Mouse (Mus musculus) c-Kit-positive CD71-positive TER-119-positive erythroid progenitor cells, embryonic 14.5 days (primary cell): ENCODE data around the gene Naa11.

ENCODE experiments used
- DNase-seq: peaks from one replicate; pipeline ENCODE4 v3.0.0-alpha.2; 2013; ENCODE audit warnings: low spot score

Gene Naa11

DNA sequence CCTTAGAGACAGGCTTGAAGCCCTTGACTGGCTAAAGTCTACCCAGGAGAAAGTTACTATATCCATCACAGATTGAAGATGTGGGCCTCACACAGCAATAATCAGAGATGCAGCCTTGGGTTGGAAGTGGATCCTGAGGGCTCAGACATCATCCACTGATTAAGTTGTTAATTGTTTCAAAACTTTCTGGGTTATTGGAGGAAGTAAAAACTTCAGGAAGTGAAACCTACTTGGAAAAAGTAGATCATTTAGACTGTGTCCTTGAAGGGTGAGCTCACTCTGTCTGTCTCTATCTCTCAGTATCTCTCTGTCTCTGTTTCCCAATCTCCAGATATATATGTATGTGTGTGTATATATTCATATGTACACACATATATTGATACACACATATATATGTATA is 47.0 kb downstream of the Naa11 start:
- DNase-seq, result no peak

DNA sequence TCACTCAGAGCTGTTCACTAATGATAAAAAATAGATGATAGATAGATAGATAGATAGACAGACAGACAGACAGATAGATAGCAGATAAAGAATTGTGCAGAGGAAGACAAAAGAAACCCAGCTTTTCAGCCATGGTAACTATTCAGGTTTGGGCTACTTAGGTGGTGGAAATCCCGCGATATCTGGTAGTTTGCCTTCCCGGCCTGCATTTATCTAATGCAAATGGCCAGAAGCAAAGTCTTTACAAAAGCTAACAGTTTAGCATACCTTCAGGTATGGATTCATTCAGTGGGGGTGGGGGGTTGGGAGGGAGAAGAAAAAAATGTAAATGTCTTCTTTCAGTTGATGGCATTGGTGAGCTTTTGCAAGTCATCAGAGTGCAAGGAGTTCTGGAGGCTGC is 48.0 kb downstream of the Naa11 start:
- DNase-seq, result no peak

- no peak for DNase-seq
These were observed 57.4 kb downstream of the Naa11 start for GRCm38 (mm10) chr5:97334794-97335193.
